Mouse (Mus musculus) liver, embryonic 13.5 days (tissue): ENCODE data around the gene Ebf1. TPM values are rescaled to one million over a fixed set of nuclear protein-coding genes. Genes with fewer than 3 reads are reported as not detected.

Source experiments
- ATAC-seq: fragments of 200-750 bp; cut with Nextera tagmentation; 2 replicates; pipeline ENCODE4 v1.8.0; 2017; ENCODE audit warnings: low read depth, mild to moderate bottlenecking, moderate number of reproducible peaks, moderate library complexity
- DNase-seq: peaks from one replicate; pipeline ENCODE4 v3.0.0; 2022
- H3K27ac ChIP-seq: fragments of 300-500 bp; sonication (generic); 2 replicates; pipeline ENCODE4 v1.5.1; 2015; ENCODE audit warnings: moderate library complexity, mild to moderate bottlenecking, inconsistent platforms
- H3K27me3 ChIP-seq: fragments of 300-500 bp; sonication (generic); 2 replicates; pipeline ENCODE4 v1.6.1; 2015; ENCODE audit warnings: mild to moderate bottlenecking, inconsistent platforms
- H3K36me3 ChIP-seq: fragments of 300-500 bp; sonication (generic); 2 replicates; pipeline ENCODE4 v1.6.1; 2015; ENCODE audit warnings: mild to moderate bottlenecking, inconsistent platforms
- H3K4me1 ChIP-seq: fragments of 300-500 bp; sonication (generic); replicated peaks from 2 replicates; pipeline ENCODE4 v1.6.1; 2015; ENCODE audit warnings: inconsistent platforms
- H3K4me2 ChIP-seq: fragments of 300-500 bp; sonication (generic); 2 replicates; pipeline ENCODE4 v1.6.1; 2015; ENCODE audit warnings: inconsistent platforms, mild to moderate bottlenecking, moderate library complexity
- H3K4me3 ChIP-seq: fragments of 300-500 bp; sonication (generic); replicated peaks from 2 replicates; pipeline ENCODE4 v1.5.1; 2015; ENCODE audit warnings: mild to moderate bottlenecking, inconsistent platforms
- H3K9ac ChIP-seq: fragments of 300-500 bp; sonication (generic); 2 replicates; pipeline ENCODE4 v1.6.1; 2015; ENCODE audit warnings: mild to moderate bottlenecking, inconsistent platforms
- H3K9me3 ChIP-seq: fragments of 300-500 bp; sonication (generic); replicated peaks from 2 replicates; pipeline ENCODE4 v1.6.1; 2016; ENCODE audit warnings: inconsistent platforms
- WGBS: fragments of 180-500 bp; shearing (Covaris S2); methylation state at CpG from one replicate; pipeline ENCODE4 v1.1.7; 2015; ENCODE audit not compliant: insufficient replicate concordance; 5-methylcytosine and 5-hydroxymethylcytosine counted together
- polyA plus RNA-seq: library from polyadenylated mRNA; unstranded; fragments of >200 nt; fragmentation: Nextera tagmentation; extraction: Ambion mirVana; gene quantifications from 2 replicates; pipeline ENCODE4 v1.2.1, GENCODE M21; 2015

The Ebf1 gene
- polyA plus RNA-seq, 1 experiment from 2014 or later, result 0.31 TPM

DNA sequence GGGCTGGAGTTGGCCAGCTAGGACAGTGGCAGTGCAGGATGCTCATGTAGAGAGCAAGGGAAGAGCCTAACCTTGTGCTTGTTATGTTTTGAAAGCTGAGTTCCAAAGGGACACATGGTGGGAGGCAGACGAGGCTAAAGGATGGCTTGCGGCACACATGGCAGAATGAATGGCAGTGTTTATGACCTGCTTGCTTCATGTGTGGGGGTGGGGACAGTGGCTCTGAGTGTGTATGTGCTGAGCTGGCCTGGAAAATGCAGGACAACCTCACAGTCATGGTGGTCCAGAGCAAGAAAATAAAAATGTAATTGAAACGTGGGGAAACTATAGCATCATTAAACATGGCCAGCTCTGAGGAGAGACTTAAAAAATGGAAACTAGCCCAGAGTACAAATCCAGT, 181.2 kb downstream of the Ebf1 start:
- no peak overlapping the region for H3K9ac ChIP-seq
- no peak overlapping the region for H3K27ac ChIP-seq
- no peaks in the 10 kb centered on the region for H3K4me1 ChIP-seq
- H3K9me3 ChIP-seq, result no peaks in the 10 kb centered on the region
- DNase-seq, result no peak
- WGBS, result 58% methylated on average over 3 of the region's 3 CpGs
- no peaks in the 10 kb centered on the region for H3K36me3 ChIP-seq
- H3K4me3 ChIP-seq, result no peak overlapping the region
- H3K4me2 ChIP-seq, result no peak overlapping the region
- ATAC-seq, result no peak
- H3K27me3 ChIP-seq, result no peaks in the 10 kb centered on the region

DNA sequence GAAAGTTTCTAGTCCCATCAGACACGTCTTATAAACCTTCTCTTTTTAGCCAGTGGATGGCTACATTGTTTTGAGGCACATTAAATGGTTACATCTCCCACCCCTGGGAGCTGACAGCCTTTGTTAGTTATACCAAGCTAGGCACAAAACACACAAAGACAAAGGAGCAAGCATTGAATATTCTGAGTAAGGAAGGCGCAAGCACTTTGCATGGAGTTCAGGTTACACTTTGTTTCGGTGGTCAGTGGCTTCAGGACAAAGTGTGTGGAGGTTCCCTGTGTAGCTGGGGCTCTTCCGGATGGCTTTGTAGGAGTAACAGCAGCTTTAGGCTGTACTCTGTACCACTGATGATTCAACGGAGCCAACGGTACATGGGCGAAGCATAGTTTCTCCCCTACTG, 186.9 kb downstream of the Ebf1 start:
- H3K4me2 ChIP-seq, result no peak overlapping the region
- DNase-seq (no peak), ATAC-seq (no peak)
- H3K4me1 ChIP-seq, result no peaks in the 10 kb centered on the region
- WGBS, result 67% methylated on average over 7 of the region's 7 CpGs
- H3K27me3 ChIP-seq, result no peaks in the 10 kb centered on the region
- H3K9me3 ChIP-seq, result no peaks in the 10 kb centered on the region
- H3K9ac ChIP-seq, result no peak overlapping the region
- no peak overlapping the region for H3K27ac ChIP-seq
- no peak overlapping the region for H3K4me3 ChIP-seq
- no peaks in the 10 kb centered on the region for H3K36me3 ChIP-seq

DNA sequence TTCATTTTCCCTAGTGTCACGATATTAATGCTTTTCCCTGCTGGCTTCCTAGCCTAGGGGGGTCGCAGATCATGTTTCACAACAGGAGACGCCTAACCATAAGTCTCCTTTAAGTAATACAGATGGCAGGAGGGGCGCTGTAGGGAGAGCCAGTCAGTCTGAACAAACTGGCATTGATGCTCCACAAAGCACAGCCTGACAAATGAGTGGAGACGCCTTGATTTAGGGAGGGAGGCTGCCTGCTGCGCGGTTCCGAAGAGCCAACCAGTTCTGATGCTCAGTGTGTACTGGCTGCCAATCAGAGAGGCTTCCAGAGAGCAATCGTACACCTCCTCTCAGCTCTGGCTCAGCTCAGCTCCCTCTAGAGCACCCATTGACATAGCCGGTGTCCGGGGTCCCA, 189.5 kb downstream of the Ebf1 start:
- Histone ChIP-seq H3K4me1 (no peaks in the 10 kb centered on the region), H3K4me3 (no peak overlapping the region), H3K9me3 (no peaks in the 10 kb centered on the region), H3K27me3 (no peaks in the 10 kb centered on the region), H3K27ac (no peak overlapping the region), H3K36me3 (no peaks in the 10 kb centered on the region), H3K4me2 (no peak overlapping the region), H3K9ac (no peak overlapping the region)
- ATAC-seq (no peak), DNase-seq (no peak)
- WGBS, result 42% methylated on average over 11 of the region's 11 CpGs

DNA sequence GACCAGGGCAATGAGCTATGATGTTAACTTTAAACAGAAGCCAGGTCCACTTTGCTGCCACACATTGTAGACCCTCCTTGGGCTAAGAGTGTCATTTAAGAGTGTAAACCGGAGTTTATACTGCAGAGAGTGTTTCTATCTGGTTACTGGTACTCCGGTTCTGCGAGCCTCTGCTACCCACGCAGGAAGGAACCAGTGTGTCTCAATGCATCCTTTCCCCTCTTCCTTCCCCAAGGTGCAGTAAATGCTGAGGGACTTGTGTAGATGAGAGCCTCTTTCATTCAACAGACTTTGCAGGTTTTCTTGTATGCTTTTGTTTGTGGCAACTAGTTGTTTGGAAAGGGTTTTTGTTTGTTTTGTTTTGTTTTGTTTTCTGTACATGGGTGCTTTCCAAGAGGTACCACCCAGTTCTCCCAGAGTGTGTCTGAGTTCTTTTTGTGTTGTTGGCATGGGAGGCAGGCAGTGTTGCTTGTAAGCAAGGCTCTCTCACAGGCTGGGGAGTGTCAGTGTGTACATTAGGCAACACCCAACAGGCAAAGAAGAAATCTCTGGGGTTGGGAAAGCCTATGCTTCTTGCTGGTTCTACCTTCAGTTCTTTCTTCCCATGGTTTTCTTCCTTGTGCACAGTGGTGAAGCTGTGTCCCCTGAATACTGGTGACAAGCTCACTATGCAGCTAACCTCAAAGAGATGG, 191.9 kb downstream of the Ebf1 start:
- Histone ChIP-seq H3K9ac (no peak overlapping the region), H3K4me2 (no peak overlapping the region), H3K9me3 (no peaks in the 10 kb centered on the region), H3K36me3 (no peaks in the 10 kb centered on the region), H3K27ac (no peak overlapping the region), H3K4me1 (no peaks in the 10 kb centered on the region), H3K4me3 (no peak overlapping the region), H3K27me3 (no peaks in the 10 kb centered on the region)
- no peak for ATAC-seq
- DNase-seq, result no peak
- WGBS, result 36% methylated on average over 4 of the region's 4 CpGs

DNA sequence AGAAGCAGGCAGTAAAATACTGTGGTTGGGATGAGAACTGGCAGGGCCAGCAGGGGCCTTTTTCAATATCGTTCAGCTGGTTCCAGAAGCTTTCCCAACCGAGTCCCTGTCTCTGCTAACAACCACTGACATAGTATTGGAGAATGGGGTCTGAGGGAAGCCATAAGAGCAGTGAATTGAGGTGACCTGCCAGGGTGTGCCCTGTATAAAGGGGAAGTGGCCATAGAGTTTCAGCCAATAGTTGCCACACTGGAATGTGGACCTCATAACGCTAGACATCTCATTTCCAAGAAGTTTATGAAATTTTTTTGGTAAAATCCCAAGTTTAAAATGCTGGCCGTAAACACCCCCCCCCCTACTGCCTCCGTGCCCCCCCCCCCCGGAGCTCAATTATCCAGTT, 193.9 kb downstream of the Ebf1 start:
- DNase-seq (no peak), ATAC-seq (no peak)
- H3K9me3 ChIP-seq, result no peaks in the 10 kb centered on the region
- no peak overlapping the region for H3K4me2 ChIP-seq
- no peaks in the 10 kb centered on the region for H3K27me3 ChIP-seq
- WGBS, result 57% methylated on average over 6 of the region's 6 CpGs
- no peak overlapping the region for H3K27ac ChIP-seq
- H3K4me3 ChIP-seq, result no peak overlapping the region
- no peak overlapping the region for H3K9ac ChIP-seq
- no peaks in the 10 kb centered on the region for H3K4me1 ChIP-seq
- H3K36me3 ChIP-seq, result no peaks in the 10 kb centered on the region

DNA sequence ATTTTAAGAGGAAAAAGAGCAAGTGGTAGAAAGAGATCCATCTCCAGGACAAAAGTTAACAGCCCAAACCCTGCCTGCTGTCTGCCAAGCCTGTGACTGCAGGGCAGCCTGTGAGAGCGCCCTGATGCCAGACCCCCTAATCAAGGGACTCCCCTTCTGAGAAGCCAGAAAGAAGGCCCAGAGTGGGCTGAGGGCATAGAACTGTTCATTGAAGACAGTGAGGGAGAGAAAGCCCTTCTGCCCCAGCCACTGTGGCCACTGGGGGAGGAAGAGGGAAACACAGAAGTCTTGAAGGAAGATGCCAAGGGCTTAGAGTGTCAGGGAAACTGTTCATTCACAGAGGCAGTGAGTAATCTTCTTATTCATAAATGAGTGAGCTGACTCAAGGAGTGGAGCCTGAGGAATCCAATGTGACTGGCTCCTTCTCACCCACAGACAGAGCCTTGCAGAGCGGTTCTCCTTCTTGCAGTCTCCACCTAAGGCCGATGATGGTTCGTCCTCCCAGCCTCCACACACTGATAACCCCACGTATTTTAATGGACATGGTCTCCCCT, 195.2 kb downstream of the Ebf1 start:
- H3K4me3 ChIP-seq, result no peak overlapping the region
- ATAC-seq, result no peak
- no peaks in the 10 kb centered on the region for H3K4me1 ChIP-seq
- H3K27ac ChIP-seq, result no peak overlapping the region
- DNase-seq, result no peak
- H3K36me3 ChIP-seq, result no peaks in the 10 kb centered on the region
- H3K4me2 ChIP-seq, result no peak overlapping the region
- H3K27me3 ChIP-seq, result no peaks in the 10 kb centered on the region
- H3K9ac ChIP-seq, result no peak overlapping the region
- 62% methylated on average over 5 of the region's 5 CpGs for WGBS
- no peaks in the 10 kb centered on the region for H3K9me3 ChIP-seq

DNA sequence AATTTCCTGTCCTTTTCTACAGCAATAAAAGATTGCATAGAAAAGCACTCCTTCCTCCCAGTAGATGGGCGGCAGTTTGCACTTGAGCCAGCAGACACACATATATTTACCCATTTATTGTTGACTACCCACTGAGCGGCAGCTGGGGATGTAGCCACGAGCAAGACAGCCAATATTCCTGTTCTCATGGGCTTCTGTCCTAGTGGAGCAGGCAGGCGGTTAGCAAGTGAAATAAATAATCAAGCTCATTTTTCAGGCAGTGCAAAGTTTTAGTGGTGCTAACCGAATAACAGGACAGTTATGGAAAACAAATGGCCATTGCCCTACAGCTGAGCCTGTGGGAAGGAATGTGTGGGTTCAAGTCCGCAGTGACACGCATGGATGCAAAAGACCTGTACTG, 196.4 kb downstream of the Ebf1 start:
- no peak for ATAC-seq
- Histone ChIP-seq H3K4me3 (no peak overlapping the region), H3K27ac (no peak overlapping the region), H3K9ac (no peak overlapping the region), H3K4me2 (no peak overlapping the region), H3K36me3 (no peaks in the 10 kb centered on the region), H3K27me3 (no peaks in the 10 kb centered on the region), H3K4me1 (no peaks in the 10 kb centered on the region), H3K9me3 (no peaks in the 10 kb centered on the region)
- WGBS, result 66% methylated on average over 7 of the region's 7 CpGs
- DNase-seq, result no peak

DNA sequence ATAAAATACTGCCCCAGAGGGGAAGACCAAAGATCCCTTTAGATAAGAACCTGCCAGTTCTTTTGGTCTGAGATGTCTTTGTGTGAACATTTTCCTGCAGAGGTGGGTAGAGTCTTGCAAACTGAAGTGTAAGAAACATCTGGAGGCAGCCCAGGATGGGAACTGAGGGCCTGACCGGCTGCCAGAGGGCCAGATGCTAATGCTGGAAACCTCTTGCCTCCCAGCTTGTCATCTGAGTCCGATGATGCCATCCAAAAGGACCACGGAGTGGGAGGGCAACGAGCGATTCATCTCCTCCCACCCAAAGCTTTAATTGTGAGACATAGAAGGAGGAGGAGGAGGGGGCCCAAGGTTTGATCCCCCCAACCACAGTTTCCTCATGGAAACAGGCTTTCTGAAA, 197.7 kb downstream of the Ebf1 start:
- DNase-seq (no peak), ATAC-seq (no peak)
- Histone ChIP-seq H3K9ac (no peak overlapping the region), H3K9me3 (no peaks in the 10 kb centered on the region), H3K4me1 (no peaks in the 10 kb centered on the region), H3K27ac (no peak overlapping the region), H3K4me3 (no peak overlapping the region), H3K27me3 (no peaks in the 10 kb centered on the region), H3K4me2 (no peak overlapping the region), H3K36me3 (no peaks in the 10 kb centered on the region)
- 57% methylated on average over 5 of the region's 5 CpGs for WGBS

DNA sequence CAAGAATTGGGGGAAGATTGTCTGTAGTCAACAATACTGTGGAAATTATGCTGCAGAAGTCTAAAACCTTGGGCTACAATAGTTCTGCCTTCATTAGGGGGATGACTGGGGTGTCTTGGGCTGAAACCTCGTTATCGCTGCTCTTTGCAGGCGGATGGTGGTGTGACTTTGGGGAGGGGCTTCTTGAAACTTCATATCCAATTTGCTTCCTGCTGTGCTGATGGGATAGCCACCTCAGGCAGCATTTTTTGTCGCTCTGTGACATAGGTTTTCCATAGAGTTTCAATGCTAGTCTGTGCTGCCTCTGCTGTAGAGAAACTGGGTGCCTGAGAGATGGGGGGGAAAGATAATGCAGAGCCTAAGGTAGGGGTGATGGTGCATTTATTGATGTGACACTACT, 198.9 kb downstream of the Ebf1 start:
- H3K4me1 ChIP-seq, result no peaks in the 10 kb centered on the region
- H3K9me3 ChIP-seq, result no peaks in the 10 kb centered on the region
- no peak overlapping the region for H3K4me2 ChIP-seq
- no peaks in the 10 kb centered on the region for H3K27me3 ChIP-seq
- WGBS, result 68% methylated on average over 4 of the region's 4 CpGs
- H3K36me3 ChIP-seq, result no peaks in the 10 kb centered on the region
- H3K4me3 ChIP-seq, result no peak overlapping the region
- H3K27ac ChIP-seq, result no peak overlapping the region
- no peak overlapping the region for H3K9ac ChIP-seq
- DNase-seq (no peak), ATAC-seq (no peak)

DNA sequence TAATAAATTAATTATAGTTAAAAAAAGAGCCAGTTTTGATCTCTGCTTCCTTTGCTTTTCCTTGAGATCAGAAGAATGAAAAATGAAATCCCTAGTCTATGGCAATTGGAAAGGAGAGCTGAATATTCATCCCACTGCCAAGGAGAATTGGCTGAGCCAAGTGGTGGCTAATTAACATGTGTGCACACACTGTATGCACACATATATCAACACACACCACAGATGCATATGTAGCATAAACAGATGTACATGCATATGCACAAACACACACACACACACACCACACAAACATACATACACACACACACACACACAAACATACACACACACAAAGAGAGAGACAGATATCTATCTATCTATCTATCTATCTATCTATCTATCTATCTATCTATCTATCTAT, 205.2 kb downstream of the Ebf1 start:
- no peak overlapping the region for H3K27ac ChIP-seq
- H3K36me3 ChIP-seq, result no peaks in the 10 kb centered on the region
- DNase-seq, result no peak
- H3K4me1 ChIP-seq, result no peaks in the 10 kb centered on the region
- no peak overlapping the region for H3K4me2 ChIP-seq
- no peak for ATAC-seq
- no peaks in the 10 kb centered on the region for H3K9me3 ChIP-seq
- no peak overlapping the region for H3K9ac ChIP-seq
- H3K4me3 ChIP-seq, result no peak overlapping the region
- no peaks in the 10 kb centered on the region for H3K27me3 ChIP-seq

DNA sequence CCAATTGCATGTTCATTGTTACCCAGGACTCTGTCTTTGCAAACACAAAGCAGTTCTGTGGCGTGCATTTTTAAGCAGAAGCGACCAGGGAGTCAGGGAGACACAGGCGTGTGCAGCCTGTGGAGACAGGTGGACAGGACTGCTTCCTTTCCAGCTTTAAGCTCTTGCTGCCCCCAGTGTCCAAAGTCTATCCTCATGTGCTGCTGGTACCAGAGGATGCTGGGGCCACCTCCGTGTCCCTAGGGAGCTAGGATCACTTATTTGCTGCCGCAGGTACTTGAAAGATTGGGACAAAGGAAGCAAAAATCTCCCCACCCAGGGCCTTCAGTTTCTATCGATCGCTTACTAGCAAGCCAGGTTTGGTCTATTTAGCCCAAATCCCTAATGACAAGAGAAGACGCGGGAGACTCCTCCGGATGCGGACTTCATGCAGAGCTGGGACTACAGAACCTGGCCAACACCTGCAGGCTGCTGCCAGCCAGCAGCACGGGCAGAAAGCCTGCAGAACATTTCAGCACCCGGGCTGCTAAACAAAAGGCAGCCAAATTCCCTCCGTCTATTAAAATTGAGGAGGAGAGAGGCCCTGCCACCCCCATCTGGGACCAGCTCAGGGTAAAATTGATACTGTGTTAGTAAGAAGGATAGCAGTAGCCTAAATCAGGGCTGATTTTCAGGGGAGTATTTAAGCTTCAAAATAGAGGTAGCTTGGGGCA, 215.3 kb downstream of the Ebf1 start:
- WGBS, result 36% methylated on average over 14 of the region's 14 CpGs
- DNase-seq, result no peak
- no peak overlapping the region for H3K9ac ChIP-seq
- H3K27ac ChIP-seq, result no peak overlapping the region
- H3K4me1 ChIP-seq, result no peaks in the 10 kb centered on the region
- H3K36me3 ChIP-seq, result no peaks in the 10 kb centered on the region
- no peak for ATAC-seq
- H3K4me3 ChIP-seq, result no peak overlapping the region
- peaks cover 16% of the 10 kb centered on the region for H3K27me3 ChIP-seq
- no peak overlapping the region for H3K4me2 ChIP-seq
- H3K9me3 ChIP-seq, result no peaks in the 10 kb centered on the region

DNA sequence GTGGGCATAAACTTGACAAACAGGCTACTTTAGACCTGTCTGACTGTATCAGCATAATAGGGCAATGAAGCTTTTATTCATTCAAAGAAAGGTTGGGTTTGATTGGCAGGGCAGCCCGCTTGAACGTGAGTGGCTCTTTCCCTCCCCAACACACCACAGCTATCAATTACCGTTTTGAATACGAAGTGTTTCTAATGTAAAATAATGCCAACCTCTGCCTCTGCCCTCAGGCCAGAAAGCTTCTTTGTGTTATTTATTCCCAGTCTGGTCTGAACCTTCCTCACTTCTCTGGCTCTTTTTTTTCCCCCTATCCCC, 215.8 kb downstream of the Ebf1 start:
- H3K27ac ChIP-seq, result no peak overlapping the region
- H3K4me3 ChIP-seq, result no peak overlapping the region
- peaks cover 16% of the 10 kb centered on the region for H3K27me3 ChIP-seq
- DNase-seq, result no peak
- no peaks in the 10 kb centered on the region for H3K4me1 ChIP-seq
- no peak overlapping the region for H3K9ac ChIP-seq
- H3K36me3 ChIP-seq, result no peaks in the 10 kb centered on the region
- ATAC-seq, result no peak
- WGBS, result 33% methylated on average over 4 of the region's 4 CpGs
- H3K4me2 ChIP-seq, result no peak overlapping the region
- no peaks in the 10 kb centered on the region for H3K9me3 ChIP-seq
